Mouse (Mus musculus): ENCODE measurements around the gene Lgi1. TPM values are rescaled to one million over a fixed set of nuclear protein-coding genes. Genes with fewer than 3 reads are reported as not detected.

Gene Lgi1
- polyA plus RNA-seq, 1 experiment = 0.10 TPM

DNA sequence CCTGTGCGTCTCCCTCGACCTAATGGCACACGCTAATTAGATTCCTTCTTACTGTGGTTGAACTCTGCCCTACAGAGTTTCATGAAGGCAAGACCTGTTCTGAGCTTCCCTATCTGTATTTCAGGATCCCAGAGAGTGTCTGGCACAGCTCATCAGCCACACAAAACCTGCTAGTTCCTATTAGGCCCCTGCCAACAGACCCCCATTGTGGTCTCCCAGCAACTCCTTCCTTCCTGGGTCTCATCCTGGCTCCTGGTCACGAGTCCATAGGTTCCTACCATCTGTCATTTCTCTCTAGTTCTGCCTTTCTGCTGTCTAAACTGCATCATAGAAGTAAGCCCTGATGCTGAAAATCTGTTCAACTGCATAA is 60.7 kb downstream of the Lgi1 start:
- Histone ChIP-seq H3K27ac (ENCODE audit: control insufficient read depth, insufficient read depth, low read depth, low read length) (no peak overlapping the region), H3K4me3 (ENCODE audit: control insufficient read depth, low read depth, low read length) (no peak overlapping the region)
- TF ChIP-seq CTCF (IDR thresholded peaks at IDR 0.05; ENCODE audit: control insufficient read depth, insufficient read depth, insufficient replicate concordance, low read depth, low read length) (no peak), POLR2A (IDR thresholded peaks at IDR 0.05; ENCODE audit: control insufficient read depth, low read depth, low read length) (no peak)

DNA sequence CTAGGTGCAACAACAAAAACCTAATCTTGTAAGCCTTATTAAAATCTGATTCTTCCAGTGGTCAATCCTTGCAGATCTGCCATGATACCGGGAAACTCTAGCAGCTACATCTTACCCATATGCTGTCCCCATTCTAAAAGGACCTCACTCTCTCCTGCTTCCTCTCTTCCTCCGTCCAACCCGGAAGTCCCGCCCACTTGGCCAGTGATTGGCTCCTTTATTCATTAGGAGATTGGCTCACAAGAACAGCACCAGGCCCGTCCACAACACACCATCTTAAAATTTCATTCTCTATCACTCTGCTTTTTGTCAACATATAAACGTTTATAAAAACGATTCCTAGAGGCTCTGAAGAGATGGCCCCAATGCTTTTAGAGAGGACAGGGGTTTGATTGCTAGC is 61.5 kb downstream of the Lgi1 start:
- no peak overlapping the region for H3K27ac ChIP-seq (ENCODE audit: control insufficient read depth, insufficient read depth, low read depth, low read length)
- H3K4me3 ChIP-seq (ENCODE audit: control insufficient read depth, low read depth, low read length) = peak overlapping the region; percentile 47; the same call in 1 of the 2 replicates

More for the DNA sequence above, 60.7 kb downstream of the Lgi1 start:
- Histone ChIP-seq H3K36me3 (ENCODE audit: control insufficient read depth, insufficient read depth, low read length) (no peaks in the 10 kb centered on the region), H3K4me1 (ENCODE audit: control insufficient read depth, insufficient read depth, low read length) (peaks cover 7% of the 10 kb centered on the region; the same call in 1 of the 2 replicates), H3K27me3 (ENCODE audit: control insufficient read depth, insufficient read depth, low read length) (no peaks in the 10 kb centered on the region)

DNA sequence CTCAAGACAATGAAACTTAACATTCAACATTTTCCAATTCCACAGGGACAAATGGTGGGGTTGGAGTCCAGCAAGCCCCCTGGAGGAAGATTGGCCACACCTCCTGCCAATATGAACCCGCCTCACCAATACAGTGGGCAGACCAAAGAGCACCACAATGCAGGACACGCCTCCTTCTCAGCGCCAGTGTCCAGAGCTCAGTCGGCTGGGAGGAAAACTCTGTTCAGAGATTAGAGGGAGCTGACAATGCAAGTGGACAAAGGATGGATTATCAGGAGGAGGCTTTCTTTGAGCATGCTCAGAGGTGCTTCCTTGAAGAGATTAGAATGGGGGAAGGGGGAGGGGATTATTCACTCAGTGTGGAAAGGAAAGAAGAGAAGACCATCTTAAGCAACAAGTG is 62.7 kb downstream of the Lgi1 start:
- TF ChIP-seq POLR2A (IDR thresholded peaks at IDR 0.05; ENCODE audit: control insufficient read depth, low read depth, low read length) = no peak
- TF ChIP-seq CTCF (IDR thresholded peaks at IDR 0.05; ENCODE audit: control insufficient read depth, insufficient read depth, insufficient replicate concordance, low read depth, low read length) = no peak
- Histone ChIP-seq H3K27ac (ENCODE audit: control insufficient read depth, insufficient read depth, low read depth, low read length) (no peak overlapping the region), H3K4me1 (ENCODE audit: control insufficient read depth, insufficient read depth, low read length) (peaks cover 7% of the 10 kb centered on the region; the same call in 1 of the 2 replicates), H3K4me3 (ENCODE audit: control insufficient read depth, low read depth, low read length) (no peak overlapping the region), H3K27me3 (ENCODE audit: control insufficient read depth, insufficient read depth, low read length) (no peaks in the 10 kb centered on the region), H3K36me3 (ENCODE audit: control insufficient read depth, insufficient read depth, low read length) (no peaks in the 10 kb centered on the region)

More for the DNA sequence above, 61.5 kb downstream of the Lgi1 start:
- TF ChIP-seq CTCF (IDR thresholded peaks at IDR 0.05; ENCODE audit: control insufficient read depth, insufficient read depth, insufficient replicate concordance, low read depth, low read length) = no peak
- TF ChIP-seq POLR2A (IDR thresholded peaks at IDR 0.05; ENCODE audit: control insufficient read depth, low read depth, low read length) = no peak; the same call in 1 of the 2 replicates
- Histone ChIP-seq H3K27me3 (ENCODE audit: control insufficient read depth, insufficient read depth, low read length) (no peaks in the 10 kb centered on the region), H3K36me3 (ENCODE audit: control insufficient read depth, insufficient read depth, low read length) (no peaks in the 10 kb centered on the region), H3K4me1 (ENCODE audit: control insufficient read depth, insufficient read depth, low read length) (peaks cover 7% of the 10 kb centered on the region; the same call in 1 of the 2 replicates)

DNA sequence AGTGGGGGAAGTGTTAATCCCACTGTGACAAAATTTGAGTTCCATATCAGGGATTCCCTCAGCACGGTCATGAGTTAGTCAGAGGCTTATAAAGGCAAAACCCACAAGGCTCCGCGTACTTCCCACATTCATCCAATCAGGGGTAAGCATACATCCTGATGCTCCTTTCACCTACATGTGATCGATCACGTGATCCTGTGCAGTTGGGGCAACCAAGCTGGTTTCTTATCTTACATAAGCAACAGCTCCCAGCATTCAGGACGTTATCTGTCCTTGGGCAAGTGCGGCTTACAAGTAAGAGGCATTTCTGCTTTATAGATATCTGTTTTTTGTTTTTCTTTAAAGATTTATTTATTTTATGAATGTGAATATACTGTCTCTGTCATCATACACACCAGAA is 63.7 kb downstream of the Lgi1 start:
- no peak for TF ChIP-seq CTCF (IDR thresholded peaks at IDR 0.05; ENCODE audit: control insufficient read depth, insufficient read depth, insufficient replicate concordance, low read depth, low read length)
- TF ChIP-seq POLR2A (IDR thresholded peaks at IDR 0.05; ENCODE audit: control insufficient read depth, low read depth, low read length) = no peak
- no peak overlapping the region for H3K27ac ChIP-seq (ENCODE audit: control insufficient read depth, insufficient read depth, low read depth, low read length)
- no peaks in the 10 kb centered on the region for H3K27me3 ChIP-seq (ENCODE audit: control insufficient read depth, insufficient read depth, low read length)
- H3K4me1 ChIP-seq (ENCODE audit: control insufficient read depth, insufficient read depth, low read length) = peaks cover 7% of the 10 kb centered on the region; the same call in 1 of the 2 replicates
- H3K36me3 ChIP-seq (ENCODE audit: control insufficient read depth, insufficient read depth, low read length) = no peaks in the 10 kb centered on the region
- H3K4me3 ChIP-seq (ENCODE audit: control insufficient read depth, low read depth, low read length) = no peak overlapping the region

- H3K27me3 ChIP-seq (ENCODE audit: control insufficient read depth, insufficient read depth, low read length) = no peaks in the 10 kb centered on the region
Observed at GRCm38 (mm10) chr19:38329257-38329656, 64.9 kb downstream of the Lgi1 start.

GRCm38 (mm10) chr19:38331072-38331471 is 66.7 kb downstream of the Lgi1 start:
- no peak overlapping the region for H3K4me3 ChIP-seq (ENCODE audit: control insufficient read depth, low read depth, low read length)
- TF ChIP-seq POLR2A (IDR thresholded peaks at IDR 0.05; ENCODE audit: control insufficient read depth, low read depth, low read length) (no peak), CTCF (IDR thresholded peaks at IDR 0.05; ENCODE audit: control insufficient read depth, insufficient read depth, insufficient replicate concordance, low read depth, low read length) (no peak)

More at GRCm38 (mm10) chr19:38329257-38329656, 64.9 kb downstream of the Lgi1 start:
- no peak overlapping the region for H3K4me3 ChIP-seq (ENCODE audit: control insufficient read depth, low read depth, low read length)
- no peaks in the 10 kb centered on the region for H3K36me3 ChIP-seq (ENCODE audit: control insufficient read depth, insufficient read depth, low read length)
- no peak overlapping the region for H3K27ac ChIP-seq (ENCODE audit: control insufficient read depth, insufficient read depth, low read depth, low read length)
- peaks cover 7% of the 10 kb centered on the region; the same call in 1 of the 2 replicates for H3K4me1 ChIP-seq (ENCODE audit: control insufficient read depth, insufficient read depth, low read length)
- TF ChIP-seq POLR2A (IDR thresholded peaks at IDR 0.05; ENCODE audit: control insufficient read depth, low read depth, low read length) (no peak), CTCF (IDR thresholded peaks at IDR 0.05; ENCODE audit: control insufficient read depth, insufficient read depth, insufficient replicate concordance, low read depth, low read length) (no peak)

GRCm38 (mm10) chr19:38332245-38332644 is 67.9 kb downstream of the Lgi1 start:
- Histone ChIP-seq H3K4me1 (ENCODE audit: control insufficient read depth, insufficient read depth, low read length) (no peaks in the 10 kb centered on the region), H3K27ac (ENCODE audit: control insufficient read depth, insufficient read depth, low read depth, low read length) (no peak overlapping the region), H3K36me3 (ENCODE audit: control insufficient read depth, insufficient read depth, low read length) (no peaks in the 10 kb centered on the region), H3K27me3 (ENCODE audit: control insufficient read depth, insufficient read depth, low read length) (no peaks in the 10 kb centered on the region), H3K4me3 (ENCODE audit: control insufficient read depth, low read depth, low read length) (no peak overlapping the region)
- no peak for TF ChIP-seq POLR2A (IDR thresholded peaks at IDR 0.05; ENCODE audit: control insufficient read depth, low read depth, low read length)
- TF ChIP-seq CTCF (IDR thresholded peaks at IDR 0.05; ENCODE audit: control insufficient read depth, insufficient read depth, insufficient replicate concordance, low read depth, low read length) = no peak

More at GRCm38 (mm10) chr19:38331072-38331471, 66.7 kb downstream of the Lgi1 start:
- H3K27me3 ChIP-seq (ENCODE audit: control insufficient read depth, insufficient read depth, low read length) = no peaks in the 10 kb centered on the region
- H3K36me3 ChIP-seq (ENCODE audit: control insufficient read depth, insufficient read depth, low read length) = no peaks in the 10 kb centered on the region
- H3K27ac ChIP-seq (ENCODE audit: control insufficient read depth, insufficient read depth, low read depth, low read length) = no peak overlapping the region
- peaks cover 4% of the 10 kb centered on the region; the same call in 1 of the 2 replicates for H3K4me1 ChIP-seq (ENCODE audit: control insufficient read depth, insufficient read depth, low read length)

Measured in testis, adult 2 months (tissue).